Mouse (Mus musculus) bone marrow, adult 2 months (tissue): ENCODE measurements around the gene Xcr1.

Experiments
- CTCF ChIP-seq: fragments of 200-500 bp; IDR thresholded peaks from 2 replicates; pipeline ENCODE4 v1.5.1; 2011; ENCODE audit warnings: low read length, control low read depth; ENCODE audit not compliant: control insufficient read depth, insufficient read depth
- POLR2A ChIP-seq: fragments of 200-500 bp; IDR thresholded peaks from 2 replicates; pipeline ENCODE4 v1.6.1; 2011; ENCODE audit warnings: low read depth, mild to moderate bottlenecking, control low read depth, low read length, borderline replicate concordance; ENCODE audit not compliant: control insufficient read depth

DNA sequence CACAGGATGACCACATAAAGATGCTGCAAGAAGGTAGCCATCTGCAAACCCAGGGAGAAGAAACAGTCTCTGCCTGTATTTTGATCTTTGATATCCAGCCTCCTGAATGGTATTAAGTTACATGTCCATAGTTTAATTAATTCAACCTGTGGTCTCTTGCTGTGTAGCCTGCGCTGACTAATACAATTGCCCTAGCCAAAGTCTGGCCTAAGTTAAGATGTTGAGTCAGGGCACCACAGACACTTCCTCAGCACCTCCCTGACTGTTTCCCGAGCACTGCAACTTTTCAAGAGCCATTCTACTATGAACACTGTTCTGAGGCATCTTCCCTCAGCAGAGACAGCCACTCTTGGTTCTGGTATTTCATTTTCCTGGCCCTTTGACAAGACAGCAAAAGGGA, 43.2 kb downstream of the Xcr1 start:
- TF ChIP-seq POLR2A (no peak), CTCF (no peak)
